Mouse (Mus musculus) heart, embryonic 14.5 days (tissue): ENCODE results near the gene Ttc39a. TPM values are rescaled to one million over a fixed set of nuclear protein-coding genes. Genes with fewer than 3 reads are reported as not detected.

ENCODE experiments used
- ATAC-seq: fragments of 200-750 bp; cut with Nextera tagmentation; 2 replicates; pipeline ENCODE4 v1.8.0; 2017; ENCODE audit warnings: low read depth, moderate TSS enrichment; ENCODE audit not compliant: insufficient number of reproducible peaks, insufficient read depth, low FRiP score
- H3K27ac ChIP-seq, 2 experiments: fragments of 200-500 bp in 1 of 2; fragments of 300-500 bp in 1 of 2; sonication (generic) in 1 of 2; replicated peaks in 1 of 2; 2 replicates each; pipeline ENCODE4 v1.5.1; 2012 to 2014; ENCODE audit warnings: low read depth in 2 of 2, low read length in 2 of 2, control low read depth in 1 of 2, mild to moderate bottlenecking in 1 of 2, mixed read lengths in 1 of 2; ENCODE audit not compliant: control insufficient read depth in 1 of 2, insufficient read depth in 1 of 2
- H3K27me3 ChIP-seq: fragments of 300-500 bp; sonication (generic); 2 replicates; pipeline ENCODE4 v1.6.1; 2014; ENCODE audit warnings: mild to moderate bottlenecking, low read length, control low read depth; ENCODE audit not compliant: control insufficient read depth, insufficient read depth
- H3K36me3 ChIP-seq: fragments of 300-500 bp; sonication (generic); 2 replicates; pipeline ENCODE4 v1.6.1; 2014; ENCODE audit warnings: mild to moderate bottlenecking, control low read depth, low read length, mixed read lengths; ENCODE audit not compliant: control insufficient read depth, insufficient read depth
- H3K4me1 ChIP-seq, 2 experiments: fragments of 200-500 bp in 1 of 2; fragments of 300-500 bp in 1 of 2; sonication (generic) in 1 of 2; 2 replicates each; pipeline ENCODE4 v1.6.1; 2012 to 2014; ENCODE audit warnings: low read length in 2 of 2, control low read depth in 1 of 2, mixed read lengths in 1 of 2; ENCODE audit not compliant: control insufficient read depth in 2 of 2, insufficient read depth in 2 of 2
- H3K4me2 ChIP-seq: fragments of 300-500 bp; sonication (generic); 2 replicates; pipeline ENCODE4 v1.6.1; 2014; ENCODE audit warnings: mild to moderate bottlenecking, low read length
- H3K4me3 ChIP-seq, 2 experiments: fragments of 200-500 bp in 1 of 2; fragments of 300-500 bp in 1 of 2; sonication (generic) in 1 of 2; 2 replicates each; pipeline ENCODE4 v1.5.1; 2012 to 2014; ENCODE audit warnings: low read length in 2 of 2, mild to moderate bottlenecking in 2 of 2, control low read depth in 1 of 2, low read depth in 1 of 2, moderate library complexity in 1 of 2; ENCODE audit not compliant: control insufficient read depth in 1 of 2, insufficient read depth in 1 of 2
- H3K9ac ChIP-seq: fragments of 300-500 bp; sonication (generic); 2 replicates; pipeline ENCODE4 v1.6.1; 2014; ENCODE audit warnings: mild to moderate bottlenecking, low read length
- H3K9me3 ChIP-seq: fragments of 300-500 bp; sonication (generic); 2 replicates; pipeline ENCODE4 v1.6.1; 2016; ENCODE audit warnings: low read length, control low read depth; ENCODE audit not compliant: control insufficient read depth
- WGBS: fragments of 180-500 bp; shearing (Covaris S2); extraction: QIAGEN DNeasy Blood & Tissue Kit; methylation state at CpG from one replicate; pipeline ENCODE4 v1.1.7; 2014; 5-methylcytosine and 5-hydroxymethylcytosine counted together
- polyA plus RNA-seq: library from polyadenylated mRNA; unstranded; fragments of >200 nt; fragmentation: Nextera tagmentation; extraction: Ambion mirVana; gene quantifications from 2 replicates; pipeline ENCODE4 v1.2.1, GENCODE M21; 2014

Gene Ttc39a
- polyA plus RNA-seq, 1 experiment from 2014 or later = 7.7 TPM

- Histone ChIP-seq H3K4me3 (no peak overlapping the region), H3K4me1 (peaks cover 12 to 30% of the 10 kb centered on the region in 2 experiments), H3K9me3 (no peaks in the 10 kb centered on the region), H3K9ac (peak overlapping the region; percentile 44; the same call in 1 of the 2 replicates), H3K4me2 (peak overlapping the region; percentile 13; the same call in 1 of the 2 replicates), H3K27me3 (no peaks in the 10 kb centered on the region), H3K36me3 (no peaks in the 10 kb centered on the region), H3K27ac (peak overlapping the region; percentile 18 to 71; a peak in 3 of 4 replicates)
- ATAC-seq = no peak
- 30% methylated on average over 8 of the region's 9 CpGs for WGBS
Measured at GRCm38 (mm10) chr4:109410681-109411376, 4.4 kb downstream of the Ttc39a start.

GRCm38 (mm10) chr4:109411377-109411967 is 5.0 kb downstream of the Ttc39a start:
- no peaks in the 10 kb centered on the region for H3K9me3 ChIP-seq
- peaks cover 12 to 28% of the 10 kb centered on the region in 2 experiments for H3K4me1 ChIP-seq
- peak overlapping the region; percentile 44; the same call in 1 of the 2 replicates for H3K9ac ChIP-seq
- no peak overlapping the region for H3K4me3 ChIP-seq
- H3K27ac ChIP-seq = peak overlapping the region; percentile 18 to 71; a peak in 3 of 4 replicates
- H3K27me3 ChIP-seq = no peaks in the 10 kb centered on the region
- ATAC-seq = no peak
- H3K36me3 ChIP-seq = no peaks in the 10 kb centered on the region
- peak overlapping the region; percentile 13; the same call in 1 of the 2 replicates for H3K4me2 ChIP-seq
- WGBS = 60% methylated on average over 6 of the region's 6 CpGs

GRCm38 (mm10) chr4:109412233-109412632 is 5.8 kb downstream of the Ttc39a start:
- Histone ChIP-seq H3K27ac (no peak overlapping the region), H3K4me1 (peaks cover 12 to 28% of the 10 kb centered on the region in 2 experiments), H3K4me3 (no peak overlapping the region), H3K9me3 (no peaks in the 10 kb centered on the region), H3K36me3 (no peaks in the 10 kb centered on the region), H3K27me3 (no peaks in the 10 kb centered on the region), H3K9ac (no peak overlapping the region), H3K4me2 (no peak overlapping the region)
- ATAC-seq = no peak
- WGBS = 95% methylated on average over 5 of the region's 5 CpGs

- WGBS = 91% methylated on average over 1 of the region's 1 CpGs
- no peak overlapping the region for H3K27ac ChIP-seq
- H3K4me3 ChIP-seq = no peak overlapping the region
Measured at GRCm38 (mm10) chr4:109417998-109418397, 11.6 kb downstream of the Ttc39a start.

GRCm38 (mm10) chr4:109419017-109419416 is 12.6 kb downstream of the Ttc39a start:
- H3K27ac ChIP-seq = no peak overlapping the region
- H3K9ac ChIP-seq = peak overlapping the region; percentile 48; the same call in 1 of the 2 replicates
- 18% methylated on average over 3 of the region's 3 CpGs for WGBS
- no peak overlapping the region for H3K4me3 ChIP-seq
- H3K27me3 ChIP-seq = no peaks in the 10 kb centered on the region
- no peak overlapping the region for H3K4me2 ChIP-seq
- H3K36me3 ChIP-seq = no peaks in the 10 kb centered on the region; the same call in 1 of the 2 replicates
- H3K9me3 ChIP-seq = no peaks in the 10 kb centered on the region
- no peak for ATAC-seq
- peaks cover 6 to 11% of the 10 kb centered on the region in 2 experiments; a peak in 2 of 4 replicates for H3K4me1 ChIP-seq

More at GRCm38 (mm10) chr4:109417998-109418397, 11.6 kb downstream of the Ttc39a start:
- ATAC-seq = no peak
- no peak overlapping the region for H3K9ac ChIP-seq
- H3K4me2 ChIP-seq = no peak overlapping the region
- no peaks in the 10 kb centered on the region for H3K27me3 ChIP-seq
- no peaks in the 10 kb centered on the region; the same call in 1 of the 2 replicates for H3K36me3 ChIP-seq
- no peaks in the 10 kb centered on the region for H3K9me3 ChIP-seq
- peaks cover 6 to 11% of the 10 kb centered on the region in 2 experiments; a peak in 2 of 4 replicates for H3K4me1 ChIP-seq

DNA sequence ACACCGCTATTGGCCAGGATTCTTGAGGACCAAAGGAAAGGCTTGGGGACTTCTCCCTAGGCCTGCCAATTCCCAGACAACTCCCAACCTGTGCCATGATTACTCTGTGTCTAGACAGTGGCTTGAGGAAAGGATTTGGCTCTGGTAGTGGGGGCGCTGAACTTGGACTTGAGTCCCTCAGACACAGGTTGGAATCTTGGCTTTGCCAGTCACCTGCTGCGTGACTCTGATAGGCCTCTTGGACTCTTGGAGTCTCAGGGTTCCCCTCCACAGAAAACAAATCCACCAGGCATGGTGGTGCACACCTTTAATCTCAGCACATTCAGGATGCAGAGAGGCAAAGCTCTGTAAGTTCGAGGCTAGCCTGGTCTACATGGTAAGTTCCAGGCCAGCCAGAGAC is 13.1 kb downstream of the Ttc39a start:
- no peak overlapping the region for H3K4me2 ChIP-seq
- ATAC-seq = no peak
- H3K9me3 ChIP-seq = no peaks in the 10 kb centered on the region
- H3K4me1 ChIP-seq = peaks cover 6 to 11% of the 10 kb centered on the region in 2 experiments; a peak in 2 of 4 replicates
- no peaks in the 10 kb centered on the region; the same call in 1 of the 2 replicates for H3K36me3 ChIP-seq
- no peak overlapping the region for H3K27ac ChIP-seq
- H3K4me3 ChIP-seq = no peak overlapping the region
- 89% methylated on average over 4 of the region's 4 CpGs for WGBS
- no peak overlapping the region for H3K9ac ChIP-seq
- H3K27me3 ChIP-seq = no peaks in the 10 kb centered on the region

DNA sequence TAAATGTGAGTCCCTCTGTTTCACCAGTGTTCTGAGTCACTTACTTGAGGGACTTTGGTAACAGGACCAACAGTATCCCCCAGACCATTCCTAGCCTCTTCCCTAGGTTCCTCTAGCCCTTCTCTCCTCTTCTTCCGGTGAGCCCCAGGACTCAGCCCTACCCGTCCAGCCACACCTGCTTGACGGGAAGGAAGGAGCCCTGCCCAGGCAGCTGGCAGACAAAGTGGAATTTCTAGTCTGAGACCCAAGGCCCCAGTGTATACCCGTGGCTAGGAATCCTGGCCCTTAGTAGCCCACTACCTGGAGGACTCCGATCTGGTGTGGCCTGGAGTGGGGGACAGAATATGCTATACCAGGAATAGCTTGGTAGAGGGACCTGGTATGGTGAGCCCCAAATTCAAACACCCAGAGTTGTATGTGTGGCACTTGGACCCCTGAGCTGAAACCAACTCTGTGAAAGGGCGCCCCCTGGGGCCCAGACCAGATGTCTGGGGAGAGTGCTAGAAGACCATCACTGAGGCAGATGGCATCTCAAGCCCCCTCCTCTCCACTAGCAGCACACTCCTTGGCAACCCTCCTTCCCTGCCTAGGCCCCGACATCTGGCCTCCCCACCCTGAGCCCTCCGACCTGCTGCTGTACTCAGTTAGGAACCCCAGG is 13.8 kb downstream of the Ttc39a start:
- no peaks in the 10 kb centered on the region for H3K27me3 ChIP-seq
- no peaks in the 10 kb centered on the region for H3K9me3 ChIP-seq
- no peak overlapping the region for H3K4me2 ChIP-seq
- WGBS = 70% methylated on average over 8 of the region's 8 CpGs
- H3K36me3 ChIP-seq = no peaks in the 10 kb centered on the region; the same call in 1 of the 2 replicates
- H3K4me3 ChIP-seq = no peak overlapping the region
- no peak overlapping the region for H3K9ac ChIP-seq
- no peak overlapping the region for H3K27ac ChIP-seq
- ATAC-seq = no peak
- peaks cover 6 to 11% of the 10 kb centered on the region in 2 experiments; a peak in 2 of 4 replicates for H3K4me1 ChIP-seq
